Mouse (Mus musculus) kidney, adult 8-10 months (tissue): ENCODE measurements around the gene Ufsp1.

Experiments
- DNase-seq, 2 experiments: peaks; one replicate each; pipeline ENCODE4 v3.0.0; 2022

Gene Ufsp1

GRCm38 (mm10) chr5:137295712-137296111 is 1.3 kb downstream of the Ufsp1 start:
- no peak for DNase-seq

DNA sequence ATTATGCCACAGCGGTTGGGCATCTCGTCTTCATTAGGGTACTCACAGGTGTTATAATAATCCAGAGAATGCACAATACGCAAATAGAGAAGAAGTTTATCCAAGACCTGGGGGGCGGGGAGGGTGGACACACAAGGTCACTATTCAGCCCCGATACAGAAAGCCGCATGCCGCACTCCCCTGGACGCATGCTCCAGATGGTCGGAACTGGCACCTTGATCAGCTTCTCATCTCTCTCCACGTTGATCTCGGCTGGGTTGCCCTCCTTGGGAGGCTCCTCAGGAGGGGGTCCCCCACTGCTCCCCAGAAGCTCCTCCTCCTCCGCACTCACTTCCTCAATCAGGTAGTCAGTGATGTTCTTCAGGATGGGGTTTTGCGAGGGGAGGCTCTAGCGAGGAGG is 2.7 kb downstream of the Ufsp1 start:
- no peak for DNase-seq

GRCm38 (mm10) chr5:137299240-137299639 is 4.8 kb downstream of the Ufsp1 start:
- no peak for DNase-seq

DNA sequence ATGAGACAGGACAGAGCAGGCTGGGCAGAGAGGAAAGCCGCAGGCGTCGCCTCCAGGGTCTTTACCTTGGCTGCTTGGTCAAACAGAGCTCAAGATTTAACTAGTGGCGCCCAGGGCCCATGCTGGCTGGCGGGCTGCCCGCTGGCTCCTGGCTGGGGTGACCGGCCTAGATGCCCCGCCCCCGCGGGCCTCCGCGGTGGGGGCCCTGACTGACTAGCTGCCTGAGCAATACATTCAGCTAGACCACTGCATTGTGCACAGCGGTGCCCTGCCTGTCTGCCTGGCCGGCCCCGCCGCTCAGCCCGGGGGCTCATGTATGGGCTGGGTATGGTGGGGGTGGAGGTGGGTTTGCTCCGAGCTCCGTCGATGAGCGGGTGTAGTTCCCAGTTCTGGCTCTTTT is 6.8 kb downstream of the Ufsp1 start:
- DNase-seq = peak in 1 of 2 experiments; percentile 47

DNA sequence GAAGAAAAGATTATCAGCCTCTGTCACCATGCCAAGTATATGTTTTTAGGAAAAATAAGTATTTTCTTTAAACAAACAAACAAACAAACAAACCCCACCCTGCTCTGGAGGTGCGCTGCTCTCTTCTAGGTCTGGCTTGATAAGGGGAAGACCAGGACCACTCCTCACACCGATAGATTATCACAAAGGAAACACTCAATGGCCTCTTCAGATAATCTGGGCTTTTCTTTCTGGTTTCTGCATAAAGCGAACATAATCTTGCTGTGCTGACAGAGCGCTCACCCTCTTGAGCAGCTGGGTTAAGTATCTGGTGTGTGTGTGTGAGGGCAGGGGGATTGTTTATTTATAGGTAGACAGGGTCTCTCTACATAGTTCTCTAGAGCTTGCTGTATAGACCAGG is 9.2 kb downstream of the Ufsp1 start:
- no peak for DNase-seq

DNA sequence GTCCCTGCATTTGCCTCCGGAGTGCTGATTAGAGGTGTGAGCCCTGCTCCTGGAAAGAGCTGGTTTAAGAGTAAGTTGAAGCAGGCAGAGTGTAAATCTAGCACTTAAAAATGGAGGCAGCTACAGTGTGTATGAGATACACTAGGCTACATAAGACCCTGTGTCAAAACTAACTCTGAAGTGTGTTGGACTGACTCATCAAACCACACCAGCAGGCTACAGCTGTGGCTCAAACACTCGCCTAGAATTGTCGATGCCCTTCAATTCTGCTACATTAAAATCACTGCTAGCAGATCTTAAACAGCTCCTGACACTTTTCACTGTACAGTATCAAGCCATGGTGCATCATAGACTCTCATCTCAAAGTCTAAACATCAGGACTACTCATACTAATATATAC is 9.7 kb downstream of the Ufsp1 start:
- no peak for DNase-seq

GRCm38 (mm10) chr5:137304816-137305215 is 10.4 kb downstream of the Ufsp1 start:
- no peak for DNase-seq

DNA sequence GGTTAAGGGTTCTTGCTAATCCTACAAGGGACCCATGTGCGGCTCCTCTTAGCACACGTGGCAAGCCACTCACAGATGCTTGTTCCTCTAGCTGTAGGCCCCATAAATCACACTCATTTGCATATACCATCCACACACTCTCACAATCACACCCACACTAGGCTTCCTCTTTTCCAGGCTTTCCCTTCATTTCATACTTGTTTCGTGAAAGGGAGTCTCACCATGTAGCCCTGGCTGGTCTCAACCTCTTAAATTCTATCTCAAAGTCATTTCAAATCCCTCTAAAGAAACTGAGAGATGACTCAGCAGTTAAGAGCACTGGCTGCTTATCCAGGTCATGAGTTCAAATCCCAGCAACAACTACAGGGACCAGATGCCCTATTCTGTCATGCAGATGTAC is 11.4 kb downstream of the Ufsp1 start:
- DNase-seq = no peak

- DNase-seq = no peak
Observed at GRCm38 (mm10) chr5:137306439-137307005, 12.1 kb downstream of the Ufsp1 start.

GRCm38 (mm10) chr5:137307071-137307912 is 12.9 kb downstream of the Ufsp1 start, which contains the start of gene Srrt:
Gene Srrt (minus strand): TSS chr5:137307674.
- peak; percentile 90 to 93 for DNase-seq

GRCm38 (mm10) chr5:137308356-137308755 is 13.9 kb downstream of the Ufsp1 start:
- no peak for DNase-seq

GRCm38 (mm10) chr5:137313466-137314192 is 19.2 kb downstream of the Ufsp1 start:
- DNase-seq = no peak

DNA sequence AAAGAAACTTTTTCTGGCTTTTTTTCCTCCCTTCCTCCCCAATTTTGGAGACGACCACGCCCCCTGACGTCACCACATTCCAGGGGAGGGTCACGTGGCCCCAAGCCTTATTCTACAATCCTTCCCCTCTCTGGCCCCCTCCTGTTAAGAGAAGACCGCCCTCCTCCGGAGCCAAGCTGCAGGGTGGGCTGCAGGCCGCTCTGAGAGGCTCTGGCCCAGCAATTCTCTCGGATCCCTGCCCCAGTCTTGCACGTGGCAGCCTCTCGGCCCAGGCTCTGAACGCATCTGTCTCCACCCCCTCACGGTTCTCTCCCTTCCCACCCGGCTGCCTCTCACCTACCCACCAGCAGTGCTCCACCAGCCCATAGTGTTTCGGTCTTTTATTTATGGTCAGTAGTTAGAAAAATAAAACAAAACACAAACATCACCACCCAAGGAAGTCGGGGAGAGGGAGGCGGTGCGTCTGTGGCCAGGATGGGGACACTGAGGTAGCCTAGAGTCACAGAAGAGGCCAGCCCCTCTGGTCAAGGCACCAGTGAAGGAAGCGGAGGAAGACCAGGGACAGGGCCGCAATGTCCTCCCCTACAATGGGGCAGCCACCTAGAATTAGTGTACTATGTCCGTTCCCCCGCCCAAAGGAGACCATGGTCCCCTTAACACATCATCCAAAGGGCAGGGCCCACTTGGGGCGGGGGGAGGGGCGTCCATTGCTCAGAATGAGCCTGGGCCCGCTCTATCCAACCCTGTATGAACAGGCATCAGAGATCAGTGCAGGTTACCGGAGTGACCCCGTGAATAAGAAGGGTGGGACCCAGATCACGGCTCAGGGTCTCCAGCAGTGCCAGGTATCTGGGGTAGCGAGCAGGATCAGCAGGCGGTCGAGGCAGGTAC is 20.0 kb downstream of the Ufsp1 start, which contains the start of gene Trip6:
Trip6 (minus strand) TSS at position 212 of the 891 bp plus-strand sequence.
- peak; percentile 85 to 91 for DNase-seq

DNA sequence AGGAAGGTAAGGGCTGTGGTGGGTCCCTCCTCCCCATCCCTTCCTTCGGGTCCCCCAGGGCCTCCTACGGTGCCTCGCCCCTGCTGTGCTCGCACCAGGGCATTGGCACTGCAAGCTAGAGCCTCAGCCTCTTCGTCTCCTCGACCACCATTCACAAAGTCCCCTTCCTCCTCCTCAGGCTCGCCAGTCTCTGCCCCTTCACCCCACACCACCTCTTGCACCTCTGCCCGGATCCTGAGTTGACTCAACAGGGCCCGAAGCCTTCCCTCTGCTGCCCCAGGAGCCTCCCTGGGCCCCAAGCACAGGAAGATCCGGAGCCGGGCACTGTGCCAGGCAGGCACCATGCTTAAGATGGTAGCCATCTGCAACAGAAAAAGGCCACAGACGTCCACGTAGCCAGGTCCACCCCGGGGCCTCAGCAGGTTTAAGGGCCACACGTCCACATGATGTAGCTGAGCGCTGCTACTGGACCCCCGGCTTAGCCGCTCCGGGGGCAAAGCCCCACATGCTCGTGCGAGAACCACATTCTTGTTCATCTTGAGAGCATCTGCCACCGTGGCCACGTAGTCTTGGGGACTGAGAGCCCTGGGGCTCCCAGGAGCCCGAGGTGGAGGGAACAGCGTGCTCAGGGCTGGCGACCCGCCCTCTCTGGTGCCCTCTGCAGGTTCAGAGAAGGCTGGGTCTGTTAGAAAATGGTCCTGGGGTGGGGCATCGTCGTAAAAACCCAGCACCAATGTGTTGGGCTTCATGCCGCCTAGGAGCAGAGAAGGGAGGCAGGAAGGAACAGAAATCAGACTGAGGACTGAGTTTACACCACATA is 20.9 kb downstream of the Ufsp1 start:
- DNase-seq = peak in 1 of 2 experiments; percentile 32

- no peak for DNase-seq
Observed at GRCm38 (mm10) chr5:137317361-137317760, 22.9 kb downstream of the Ufsp1 start.

DNA sequence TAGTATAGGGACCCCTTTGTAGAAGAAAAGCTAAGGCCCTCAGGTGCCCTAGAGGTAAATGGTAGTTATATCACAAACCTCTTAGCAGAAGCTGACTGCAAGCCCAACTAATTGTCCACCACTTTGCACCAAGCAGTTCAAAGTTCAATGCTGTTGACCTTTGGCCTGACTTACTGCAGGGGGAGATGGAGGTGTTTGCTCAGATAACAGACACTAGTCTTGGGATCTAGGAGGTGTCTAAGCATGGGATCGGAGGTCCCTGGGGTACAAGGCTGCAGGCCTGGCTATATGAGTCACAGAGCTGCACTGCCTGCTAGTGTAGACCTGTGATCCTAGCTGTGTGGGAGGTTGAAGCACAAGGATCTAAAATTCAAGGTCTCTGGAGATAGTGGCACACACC is 24.1 kb downstream of the Ufsp1 start:
- peak; percentile 67 to 74 for DNase-seq

DNA sequence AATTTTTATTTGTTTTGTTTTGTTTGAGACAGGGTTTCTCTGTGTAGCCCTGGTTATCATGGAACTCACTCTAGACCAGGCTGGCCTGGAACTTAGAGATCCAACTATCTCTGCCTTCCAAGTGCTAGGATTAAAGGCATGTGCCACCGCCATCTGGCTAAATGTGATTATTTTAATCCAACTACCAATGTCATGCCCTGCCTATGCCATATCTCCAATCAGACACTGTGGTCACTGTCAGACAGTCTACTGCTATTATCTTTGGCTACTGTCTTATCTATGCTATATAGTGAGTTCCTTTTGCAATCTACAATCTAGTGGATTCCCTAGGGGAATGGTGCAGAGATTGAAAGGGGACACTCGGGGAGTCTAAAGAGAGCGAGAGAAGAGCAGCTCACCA is 26.6 kb downstream of the Ufsp1 start:
- no peak for DNase-seq

DNA sequence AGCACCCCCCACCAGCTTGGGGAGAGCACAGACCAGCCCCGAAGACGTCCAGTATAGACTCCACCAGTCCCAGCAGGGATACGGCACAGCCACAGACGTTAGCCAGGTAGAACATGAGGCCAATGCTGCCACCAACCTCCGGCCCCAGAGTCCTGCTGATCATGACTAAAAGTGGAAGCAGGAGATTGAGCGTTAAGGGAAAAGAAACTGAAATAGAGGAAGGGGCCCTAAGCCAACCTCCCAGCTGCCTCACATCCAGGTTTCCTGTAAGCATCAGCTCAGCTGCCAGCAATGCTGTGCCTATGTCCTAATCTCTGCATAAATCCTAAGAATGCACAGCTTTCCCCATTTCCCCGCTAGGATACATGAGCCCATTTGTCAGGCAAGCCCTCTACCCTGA is 36.5 kb downstream of the Ufsp1 start:
- DNase-seq = no peak

GRCm38 (mm10) chr5:137332857-137333511 is 38.6 kb downstream of the Ufsp1 start:
- no peak for DNase-seq

- DNase-seq = peak; percentile 94 to 98
Observed at GRCm38 (mm10) chr5:137333512-137334174, 39.2 kb downstream of the Ufsp1 start, which contains the start of gene Slc12a9. Gene Slc12a9 (minus strand): TSS chr5:137333597.
